Mouse (Mus musculus) forebrain, embryonic 10.5 days (tissue): ENCODE results near the gene Idh2. TPM values are rescaled to one million over a fixed set of nuclear protein-coding genes. Genes with fewer than 3 reads are reported as not detected.
"Not testable (repeated sequence)": the region's sequence is repeated elsewhere in the genome, so short reads cannot be mapped to it uniquely, and the experiment has no call there.

Experiments
- DNase-seq: peaks from one replicate; pipeline ENCODE4 v3.0.0-alpha.2; 2017; ENCODE audit warnings: low spot score; ENCODE audit errors: extremely low spot score
- H3K27ac ChIP-seq: fragments of 300-500 bp; sonication (generic); 2 replicates; pipeline ENCODE4 v1.5.1; 2016; ENCODE audit warnings: mild to moderate bottlenecking
- H3K27me3 ChIP-seq: fragments of 300-500 bp; sonication (generic); 2 replicates; pipeline ENCODE4 v1.6.1; 2016; ENCODE audit warnings: mild to moderate bottlenecking; ENCODE audit not compliant: poor library complexity, severe bottlenecking
- H3K36me3 ChIP-seq: fragments of 300-500 bp; sonication (generic); replicated peaks from 2 replicates; pipeline ENCODE4 v1.6.1; 2016; ENCODE audit warnings: mild to moderate bottlenecking, moderate library complexity
- H3K4me1 ChIP-seq: fragments of 300-500 bp; sonication (generic); 2 replicates; pipeline ENCODE4 v1.6.1; 2016
- H3K4me3 ChIP-seq: fragments of 300-500 bp; sonication (generic); 2 replicates; pipeline ENCODE4 v1.5.1; 2016; ENCODE audit warnings: mild to moderate bottlenecking, moderate library complexity
- H3K9me3 ChIP-seq: fragments of 300-500 bp; sonication (generic); 2 replicates; pipeline ENCODE4 v1.6.1; 2016; ENCODE audit warnings: mild to moderate bottlenecking, moderate library complexity
- WGBS: fragments of 180-500 bp; shearing (Covaris S2); methylation state at CpG from one replicate; pipeline ENCODE4 v1.1.7; 2016; 5-methylcytosine and 5-hydroxymethylcytosine counted together
- polyA plus RNA-seq: library from polyadenylated mRNA; unstranded; fragments of >200 nt; fragmentation: Nextera tagmentation; extraction: Ambion mirVana; gene quantifications from 2 replicates; pipeline ENCODE4 v1.2.1, GENCODE M21; 2016

The Idh2 gene
- polyA plus RNA-seq, 1 experiment from 2014 or later, result 462 TPM

DNA sequence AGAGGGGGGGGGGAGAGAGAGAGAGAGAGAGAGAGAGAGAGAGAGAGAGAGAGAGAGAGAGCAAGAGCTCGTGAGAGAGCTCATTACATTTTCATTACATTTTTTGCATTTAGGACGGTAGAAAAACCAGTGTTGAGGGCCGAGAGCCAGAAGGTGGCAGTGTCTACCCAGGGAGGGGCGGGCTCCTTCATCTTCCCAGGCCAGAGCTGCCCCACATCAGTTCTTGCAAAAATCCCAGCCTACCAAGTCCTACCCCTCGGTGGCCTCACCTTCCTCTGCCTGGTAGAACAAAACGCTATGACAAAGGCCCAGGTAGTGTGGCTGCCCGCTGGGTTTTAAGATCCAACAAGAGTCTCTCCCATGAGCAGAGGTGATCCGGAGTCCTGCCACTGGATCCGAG, 25.6 kb upstream of the Idh2 start:
- peak; percentile 78 for DNase-seq
- Histone ChIP-seq H3K4me1 (peaks cover 30% of the 10 kb centered on the region), H3K4me3 (no peak overlapping the region), H3K9me3 (peaks cover 11% of the 10 kb centered on the region; the same call in 1 of the 2 replicates), H3K36me3 (no peaks in the 10 kb centered on the region), H3K27me3 (no peaks in the 10 kb centered on the region), H3K27ac (peak overlapping the region; percentile 68)
- WGBS, result 14% methylated on average over 9 of the region's 9 CpGs

- H3K27ac ChIP-seq, result no peak overlapping the region
- H3K4me3 ChIP-seq, result no peak overlapping the region
- DNase-seq, result no peak
- H3K36me3 ChIP-seq, result no peaks in the 10 kb centered on the region
- H3K27me3 ChIP-seq, result no peaks in the 10 kb centered on the region
- 76% methylated on average over 1 of the region's 1 CpGs for WGBS
- peaks cover 28% of the 10 kb centered on the region for H3K4me1 ChIP-seq
- H3K9me3 ChIP-seq, result peaks cover 11% of the 10 kb centered on the region; the same call in 1 of the 2 replicates
These were observed 23.2 kb upstream of the Idh2 start for GRCm38 (mm10) chr7:80138375-80138774.

DNA sequence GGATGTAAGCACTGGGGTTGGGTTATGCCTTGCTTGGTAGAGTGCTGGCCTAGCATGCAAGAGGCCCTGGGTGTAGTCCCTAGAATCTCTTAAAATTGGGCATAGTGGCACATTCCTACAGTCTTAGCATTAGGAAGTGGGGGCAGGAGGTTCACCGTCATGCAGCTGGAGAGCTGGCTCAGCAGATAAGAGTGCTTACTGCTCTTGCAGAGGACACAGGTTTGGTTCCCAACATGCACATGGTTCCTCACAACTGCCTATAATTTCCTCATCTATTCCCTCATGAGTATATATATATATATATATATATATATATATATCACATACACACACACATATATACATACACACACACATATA, 20.0 kb upstream of the Idh2 start:
- no peak for DNase-seq
- Histone ChIP-seq H3K36me3 (no peaks in the 10 kb centered on the region), H3K4me1 (peaks cover 17% of the 10 kb centered on the region), H3K27ac (no peak overlapping the region), H3K4me3 (no peak overlapping the region), H3K9me3 (peaks cover 11% of the 10 kb centered on the region; the same call in 1 of the 2 replicates), H3K27me3 (no peaks in the 10 kb centered on the region)
- 88% methylated on average over 1 of the region's 1 CpGs for WGBS

DNA sequence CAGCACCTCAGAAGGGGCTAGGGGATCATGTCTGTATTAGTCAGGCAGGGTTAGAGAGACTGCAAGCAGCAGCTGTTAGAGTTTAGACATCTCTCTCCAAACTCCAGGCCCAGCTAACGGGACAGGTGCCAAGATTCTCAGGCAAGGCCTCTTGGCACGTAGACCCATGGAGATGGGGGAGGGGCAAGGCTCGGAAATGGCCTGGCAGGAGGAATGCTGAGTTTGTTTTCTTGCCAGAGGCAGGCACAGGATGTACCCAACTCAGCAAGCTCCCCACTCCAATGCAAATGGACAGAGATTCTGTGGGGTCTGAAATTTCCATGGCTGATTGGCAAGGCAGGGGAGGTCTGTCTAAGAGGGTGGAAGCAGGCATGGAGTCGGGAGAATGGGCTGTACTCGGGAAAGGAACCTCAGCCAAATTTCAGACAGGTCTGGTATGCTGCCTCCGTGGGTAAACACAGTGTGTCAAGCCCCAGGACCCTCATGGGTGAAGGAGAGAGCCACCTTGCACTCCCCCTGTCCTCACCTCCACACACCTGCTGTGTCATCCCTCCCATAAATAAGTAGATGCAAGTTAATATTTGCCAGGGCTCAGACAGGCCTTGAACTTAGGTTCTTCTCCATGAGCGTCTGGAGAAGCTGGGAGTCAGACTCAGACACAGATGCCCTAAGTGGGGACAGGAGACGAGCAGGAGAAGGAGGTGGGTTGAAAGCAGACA, 19.4 kb upstream of the Idh2 start:
- WGBS, result 65% methylated on average over 8 of the region's 8 CpGs
- DNase-seq, result no peak

DNA sequence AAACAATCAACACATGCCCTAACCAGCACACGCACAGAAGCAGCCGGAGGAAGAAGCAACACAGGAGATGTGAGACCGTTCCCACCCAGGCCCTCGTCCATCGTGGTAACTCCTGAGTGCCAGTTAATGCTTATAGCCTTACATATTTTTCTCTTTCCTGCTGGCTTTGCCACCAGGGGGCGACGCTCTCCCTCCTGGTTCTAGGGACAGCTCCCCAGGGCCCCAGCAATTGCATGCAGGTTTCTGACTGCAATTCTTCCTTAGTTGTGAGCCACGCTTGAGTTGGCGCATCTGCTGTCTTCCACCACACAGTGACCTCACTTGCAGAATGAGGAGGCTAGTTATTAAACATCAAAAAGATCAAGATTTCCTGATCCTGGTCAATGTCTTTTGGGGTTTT, 17.3 kb upstream of the Idh2 start:
- 61% methylated on average over 9 of the region's 9 CpGs for WGBS
- no peak overlapping the region for H3K4me3 ChIP-seq

More for the DNA sequence above, 19.4 kb upstream of the Idh2 start:
- Histone ChIP-seq H3K27me3 (no peaks in the 10 kb centered on the region), H3K9me3 (peaks cover 11% of the 10 kb centered on the region; the same call in 1 of the 2 replicates), H3K36me3 (no peaks in the 10 kb centered on the region), H3K27ac (no peak overlapping the region), H3K4me3 (no peak overlapping the region), H3K4me1 (peaks cover 18% of the 10 kb centered on the region)

GRCm38 (mm10) chr7:80131315-80131714, 16.1 kb upstream of the Idh2 start:
- H3K36me3 ChIP-seq, H3K27ac ChIP-seq, H3K27me3 ChIP-seq, DNase-seq, H3K9me3 ChIP-seq, H3K4me3 ChIP-seq: not testable (repeated sequence)
- H3K4me1 ChIP-seq, result peaks cover 13% of the 10 kb centered on the region
- 79% methylated on average over 7 of the region's 7 CpGs for WGBS

More for the DNA sequence above, 17.3 kb upstream of the Idh2 start:
- Histone ChIP-seq H3K27ac (no peak overlapping the region), H3K36me3 (no peaks in the 10 kb centered on the region), H3K27me3 (no peaks in the 10 kb centered on the region), H3K4me1 (peaks cover 13% of the 10 kb centered on the region), H3K9me3 (peaks cover 11% of the 10 kb centered on the region; the same call in 1 of the 2 replicates)
- DNase-seq, result peak; percentile 34

GRCm38 (mm10) chr7:80130344-80131055, 15.3 kb upstream of the Idh2 start:
- H3K27me3 ChIP-seq, result no peaks in the 10 kb centered on the region
- H3K36me3 ChIP-seq, result no peaks in the 10 kb centered on the region
- no peak overlapping the region for H3K27ac ChIP-seq
- H3K4me3 ChIP-seq, result no peak overlapping the region
- WGBS, result 46% methylated on average over 12 of the region's 12 CpGs
- peaks cover 13% of the 10 kb centered on the region for H3K4me1 ChIP-seq
- DNase-seq, result no peak
- no peaks in the 10 kb centered on the region for H3K9me3 ChIP-seq

GRCm38 (mm10) chr7:80129278-80129677, 14.1 kb upstream of the Idh2 start:
- H3K4me3 ChIP-seq, result no peak overlapping the region
- peaks cover 8% of the 10 kb centered on the region for H3K4me1 ChIP-seq
- no peaks in the 10 kb centered on the region for H3K27me3 ChIP-seq
- H3K9me3 ChIP-seq, result no peaks in the 10 kb centered on the region
- no peak for DNase-seq
- H3K36me3 ChIP-seq, result no peaks in the 10 kb centered on the region
- WGBS, result 73% methylated on average over 4 of the region's 4 CpGs
- H3K27ac ChIP-seq, result no peak overlapping the region

DNA sequence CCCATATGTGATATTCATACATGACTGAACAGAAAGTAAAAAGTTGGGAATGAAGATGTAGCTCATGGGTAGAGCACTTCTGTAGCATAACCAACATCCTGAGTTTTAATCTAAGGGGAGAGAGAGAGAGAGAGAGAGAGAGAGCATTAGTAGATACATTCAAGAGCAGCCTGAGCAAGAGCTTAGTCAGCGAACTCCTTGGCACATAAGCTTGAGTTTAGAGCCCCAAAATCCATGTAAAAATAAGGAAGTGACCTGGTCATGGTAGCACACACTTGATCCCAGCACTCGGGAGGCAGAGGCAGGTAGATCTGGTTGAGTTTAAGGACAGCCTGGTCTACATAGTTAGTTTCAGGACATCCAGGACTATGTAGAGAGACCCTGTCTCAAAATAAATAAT, 8.5 kb upstream of the Idh2 start:
- no peak overlapping the region for H3K4me3 ChIP-seq
- WGBS, result 92% methylated on average over 2 of the region's 2 CpGs
- H3K9me3 ChIP-seq, result no peaks in the 10 kb centered on the region
- H3K27me3 ChIP-seq, result no peaks in the 10 kb centered on the region
- H3K27ac ChIP-seq, result no peak overlapping the region
- H3K4me1 ChIP-seq, result no peaks in the 10 kb centered on the region
- no peak for DNase-seq
- no peaks in the 10 kb centered on the region for H3K36me3 ChIP-seq

DNA sequence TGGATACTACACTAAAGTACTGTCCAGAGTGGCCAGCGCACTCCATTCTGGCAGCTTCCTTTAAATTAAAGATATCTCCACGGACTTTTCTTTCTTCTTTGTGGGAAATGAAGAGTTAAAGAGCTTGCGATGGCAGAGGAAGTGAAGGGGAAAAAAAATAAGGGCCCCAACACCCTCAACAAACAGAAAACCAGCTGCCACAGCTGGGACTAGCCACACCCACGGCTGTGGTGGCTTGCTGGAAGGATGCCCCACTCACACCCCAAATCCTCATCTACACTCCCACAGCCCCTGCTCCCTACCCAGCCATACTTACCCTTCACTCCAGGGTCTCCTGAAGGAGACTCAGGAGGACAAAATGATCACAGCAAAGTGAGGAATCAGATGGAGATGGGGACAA, 7.9 kb upstream of the Idh2 start:
- Histone ChIP-seq H3K36me3 (no peaks in the 10 kb centered on the region), H3K4me3 (no peak overlapping the region), H3K9me3 (no peaks in the 10 kb centered on the region), H3K27ac (no peak overlapping the region), H3K27me3 (no peaks in the 10 kb centered on the region), H3K4me1 (no peaks in the 10 kb centered on the region)
- no peak for DNase-seq
- WGBS, result 76% methylated on average over 4 of the region's 4 CpGs

- DNase-seq, result no peak
- 85% methylated on average over 5 of the region's 5 CpGs for WGBS
- Histone ChIP-seq H3K4me1 (peaks cover 2% of the 10 kb centered on the region), H3K27me3 (no peaks in the 10 kb centered on the region), H3K27ac (no peak overlapping the region), H3K4me3 (no peak overlapping the region), H3K9me3 (no peaks in the 10 kb centered on the region), H3K36me3 (no peaks in the 10 kb centered on the region)
These were observed 5.9 kb upstream of the Idh2 start for GRCm38 (mm10) chr7:80121083-80121482.

GRCm38 (mm10) chr7:80119198-80119597, 4.0 kb upstream of the Idh2 start:
- DNase-seq, result no peak
- Histone ChIP-seq H3K9me3 (no peaks in the 10 kb centered on the region), H3K36me3 (no peaks in the 10 kb centered on the region), H3K4me3 (no peak overlapping the region), H3K27ac (no peak overlapping the region), H3K4me1 (peaks cover 21% of the 10 kb centered on the region), H3K27me3 (no peaks in the 10 kb centered on the region)
- 79% methylated on average over 4 of the region's 4 CpGs for WGBS

- peak overlapping the region; percentile 98 for H3K4me3 ChIP-seq
These were observed 966 bp upstream of the Idh2 start for GRCm38 (mm10) chr7:80116158-80116557.

More at GRCm38 (mm10) chr7:80116158-80116557, 966 bp upstream of the Idh2 start:
- H3K36me3 ChIP-seq, result peaks cover 21% of the 10 kb centered on the region
- no peak for DNase-seq
- no peaks in the 10 kb centered on the region for H3K27me3 ChIP-seq
- H3K4me1 ChIP-seq, result peaks cover 51% of the 10 kb centered on the region
- 0 out of 2 replicates have a peak overlapping the region, but pooled peaks have one; percentile 98 for H3K27ac ChIP-seq
- H3K9me3 ChIP-seq, result no peaks in the 10 kb centered on the region
- 86% methylated on average over 2 of the region's 2 CpGs for WGBS
